Mouse (Mus musculus) midbrain, embryonic 14.5 days (tissue): ENCODE results near the gene Map7. TPM values are rescaled to one million over a fixed set of nuclear protein-coding genes. Genes with fewer than 3 reads are reported as not detected.

ENCODE experiments used
- ATAC-seq: fragments of 200-750 bp; cut with Nextera tagmentation; 2 replicates; pipeline ENCODE4 v1.8.0; 2017; ENCODE audit warnings: moderate number of reproducible peaks, moderate library complexity; ENCODE audit not compliant: low FRiP score, low TSS enrichment
- DNase-seq: peaks from one replicate; pipeline ENCODE4 v3.0.0-alpha.2; 2015
- H3K27ac ChIP-seq: fragments of 300-500 bp; sonication (generic); replicated peaks from 2 replicates; pipeline ENCODE4 v1.5.1; 2014; ENCODE audit warnings: mild to moderate bottlenecking, low read depth, low read length, moderate library complexity
- H3K27me3 ChIP-seq: fragments of 300-500 bp; sonication (generic); 2 replicates; pipeline ENCODE4 v1.6.1; 2014; ENCODE audit warnings: low read length, control low read depth, mixed read lengths; ENCODE audit not compliant: control insufficient read depth, insufficient read depth
- H3K36me3 ChIP-seq: fragments of 300-500 bp; sonication (generic); 2 replicates; pipeline ENCODE4 v1.6.1; 2014; ENCODE audit warnings: low read length, control low read depth; ENCODE audit not compliant: control insufficient read depth, insufficient read depth
- H3K4me1 ChIP-seq: fragments of 300-500 bp; sonication (generic); 2 replicates; pipeline ENCODE4 v1.6.1; 2014; ENCODE audit warnings: mild to moderate bottlenecking, antibody characterized with exemption, low read length, control low read depth; ENCODE audit not compliant: control insufficient read depth, insufficient read depth
- H3K4me2 ChIP-seq: fragments of 300-500 bp; sonication (generic); 2 replicates; pipeline ENCODE4 v1.6.1; 2014; ENCODE audit warnings: mild to moderate bottlenecking, low read length, moderate library complexity
- H3K4me3 ChIP-seq: fragments of 300-500 bp; sonication (generic); replicated peaks from 2 replicates; pipeline ENCODE4 v1.5.1; 2014; ENCODE audit warnings: low read depth, low read length
- H3K9ac ChIP-seq: fragments of 300-500 bp; sonication (generic); replicated peaks from 2 replicates; pipeline ENCODE4 v1.6.1; 2014; ENCODE audit warnings: mild to moderate bottlenecking, low read length, moderate library complexity
- H3K9me3 ChIP-seq: fragments of 300-500 bp; sonication (generic); 2 replicates; pipeline ENCODE4 v1.6.1; 2016; ENCODE audit warnings: low read length, control low read depth, mixed read lengths; ENCODE audit not compliant: control insufficient read depth
- WGBS: fragments of 180-500 bp; shearing (Covaris S2); extraction: QIAGEN DNeasy Blood & Tissue Kit; methylation state at CpG from one replicate; pipeline ENCODE4 v1.1.7; 2014; 5-methylcytosine and 5-hydroxymethylcytosine counted together
- polyA plus RNA-seq: library from polyadenylated mRNA; unstranded; fragments of >200 nt; fragmentation: Nextera tagmentation; extraction: Ambion mirVana; gene quantifications from 2 replicates; pipeline ENCODE4 v1.2.1, GENCODE M21; 2014

Map7 gene
- polyA plus RNA-seq, 1 experiment from 2014 or later = 5.3 TPM

GRCm38 (mm10) chr10:20185806-20186205 is 37.5 kb downstream of the Map7 start:
- no peaks in the 10 kb centered on the region for H3K27me3 ChIP-seq
- no peak for DNase-seq
- WGBS = 90% methylated on average over 2 of the region's 2 CpGs
- H3K9me3 ChIP-seq = no peaks in the 10 kb centered on the region
- H3K4me1 ChIP-seq = 0 out of 2 replicates have a peak, but pooled peaks cover 9% of the 10 kb centered on the region
- no peak overlapping the region for H3K4me3 ChIP-seq
- H3K9ac ChIP-seq = no peak overlapping the region
- H3K27ac ChIP-seq = no peak overlapping the region
- no peaks in the 10 kb centered on the region for H3K36me3 ChIP-seq
- no peak for ATAC-seq
- no peak overlapping the region for H3K4me2 ChIP-seq

- Histone ChIP-seq H3K9ac (no peak overlapping the region), H3K4me2 (no peak overlapping the region), H3K4me1 (0 out of 2 replicates have a peak, but pooled peaks cover 8% of the 10 kb centered on the region), H3K4me3 (no peak overlapping the region), H3K9me3 (no peaks in the 10 kb centered on the region), H3K27ac (no peak overlapping the region), H3K36me3 (no peaks in the 10 kb centered on the region), H3K27me3 (no peaks in the 10 kb centered on the region)
- DNase-seq = no peak
- ATAC-seq = no peak
- 87% methylated on average over 5 of the region's 5 CpGs for WGBS
Observed at GRCm38 (mm10) chr10:20186800-20187273, 38.6 kb downstream of the Map7 start.

GRCm38 (mm10) chr10:20190139-20190747 is 42.0 kb downstream of the Map7 start:
- DNase-seq = no peak
- Histone ChIP-seq H3K9me3 (no peaks in the 10 kb centered on the region), H3K4me1 (no peaks in the 10 kb centered on the region), H3K4me2 (no peak overlapping the region), H3K27me3 (no peaks in the 10 kb centered on the region), H3K27ac (no peak overlapping the region), H3K9ac (no peak overlapping the region), H3K36me3 (no peaks in the 10 kb centered on the region), H3K4me3 (no peak overlapping the region)
- ATAC-seq = no peak
- 93% methylated on average over 6 of the region's 6 CpGs for WGBS

DNA sequence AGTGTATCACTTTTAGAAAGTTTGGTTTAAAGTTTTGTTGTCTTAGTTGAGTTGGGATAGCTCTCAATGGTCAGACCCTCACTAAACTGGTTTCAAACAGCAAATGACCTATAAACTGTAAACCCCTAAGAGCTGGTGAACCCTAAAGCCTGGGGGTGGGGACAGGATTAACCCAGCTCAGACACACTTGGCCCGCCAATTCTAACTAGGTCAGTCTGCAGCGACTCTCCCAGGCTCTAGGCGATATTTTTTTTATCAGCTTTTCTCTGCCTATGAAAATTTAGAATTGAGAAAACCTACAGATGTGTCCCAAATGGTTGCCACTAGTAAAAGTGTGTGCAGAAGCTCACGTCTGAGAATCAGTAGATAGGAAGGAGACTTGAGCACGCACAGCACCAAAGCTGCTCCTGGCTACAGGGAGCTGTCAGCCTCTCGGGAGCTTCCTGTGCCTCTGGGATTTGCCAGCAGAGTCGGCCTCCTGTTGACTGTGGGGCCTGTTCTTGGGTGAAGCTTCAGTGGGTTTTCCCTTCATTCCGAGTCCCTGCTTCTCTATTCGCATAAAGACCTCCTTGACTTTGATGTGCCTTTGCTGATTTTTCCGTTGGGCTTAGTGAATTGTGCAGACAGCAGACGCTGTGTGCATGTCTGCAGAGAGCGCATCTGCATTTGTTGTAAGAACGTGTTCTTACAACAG is 46.7 kb downstream of the Map7 start:
- no peaks in the 10 kb centered on the region for H3K36me3 ChIP-seq
- H3K4me3 ChIP-seq = no peak overlapping the region
- no peaks in the 10 kb centered on the region for H3K4me1 ChIP-seq
- WGBS = 10% methylated on average over 13 of the region's 13 CpGs
- no peak overlapping the region for H3K27ac ChIP-seq
- no peak for DNase-seq
- H3K9ac ChIP-seq = no peak overlapping the region
- ATAC-seq = no peak
- H3K27me3 ChIP-seq = no peaks in the 10 kb centered on the region
- no peaks in the 10 kb centered on the region for H3K9me3 ChIP-seq
- H3K4me2 ChIP-seq = no peak overlapping the region

DNA sequence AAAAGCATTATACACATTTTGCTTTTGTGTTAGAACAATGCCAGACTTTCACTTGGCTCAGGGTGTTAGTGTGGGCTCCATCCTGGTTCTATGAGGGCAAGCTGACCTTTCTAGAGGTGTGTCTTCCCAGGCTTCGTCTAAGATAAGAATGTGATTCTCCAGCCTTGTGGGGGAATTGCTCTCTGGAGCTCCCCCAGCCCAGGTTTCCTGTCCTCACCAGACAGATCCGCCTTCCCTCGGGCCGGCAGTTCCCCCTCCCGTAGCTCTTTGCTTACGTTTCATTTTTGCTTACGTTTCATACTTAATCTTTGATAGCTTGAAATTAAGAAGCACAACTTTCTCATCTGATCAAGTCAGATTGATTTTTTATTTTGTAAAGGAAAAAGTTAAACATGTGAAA is 48.8 kb downstream of the Map7 start:
- H3K9ac ChIP-seq = no peak overlapping the region
- ATAC-seq = no peak
- no peak overlapping the region for H3K27ac ChIP-seq
- no peaks in the 10 kb centered on the region for H3K27me3 ChIP-seq
- H3K4me2 ChIP-seq = no peak overlapping the region
- H3K4me3 ChIP-seq = no peak overlapping the region
- H3K36me3 ChIP-seq = no peaks in the 10 kb centered on the region
- 85% methylated on average over 7 of the region's 7 CpGs for WGBS
- no peaks in the 10 kb centered on the region for H3K4me1 ChIP-seq
- DNase-seq = no peak
- no peaks in the 10 kb centered on the region for H3K9me3 ChIP-seq

DNA sequence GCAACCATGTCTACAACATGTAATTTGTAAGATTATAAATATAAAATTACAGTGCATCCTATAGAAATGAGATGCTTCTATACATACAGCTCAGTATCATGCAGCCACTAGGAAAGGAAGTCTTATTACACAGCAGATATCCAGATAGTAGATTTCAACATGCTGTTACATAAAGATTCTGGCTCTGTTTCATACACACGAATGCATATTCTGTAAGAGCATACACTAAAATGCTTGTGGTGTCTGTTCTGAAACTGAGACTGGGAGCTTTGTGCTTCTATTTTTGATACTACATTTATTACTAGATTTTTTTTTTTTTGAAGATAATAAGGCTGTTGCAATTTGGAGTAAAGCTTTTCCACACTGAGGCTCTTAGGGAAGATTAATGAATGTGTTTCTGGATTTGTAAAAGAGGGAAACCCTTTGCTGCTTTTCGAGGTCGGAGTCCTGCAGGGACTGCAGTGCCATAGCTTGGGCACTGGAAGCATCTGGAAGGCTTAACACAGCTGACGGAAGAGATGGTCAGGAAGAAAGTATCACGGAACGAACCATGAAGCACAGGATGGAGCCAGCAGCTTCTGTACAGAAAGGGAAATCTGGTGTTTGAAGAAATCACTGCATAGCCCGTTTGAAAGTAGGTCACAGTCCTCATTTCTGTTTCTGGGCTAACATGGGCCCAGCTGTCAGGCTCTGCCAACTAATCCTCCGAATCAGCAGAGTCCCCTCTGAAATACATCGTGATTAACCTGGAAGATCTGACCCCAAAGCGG is 50.9 kb downstream of the Map7 start:
- Histone ChIP-seq H3K4me1 (no peaks in the 10 kb centered on the region), H3K27ac (no peak overlapping the region), H3K4me3 (no peak overlapping the region), H3K9me3 (no peaks in the 10 kb centered on the region), H3K27me3 (no peaks in the 10 kb centered on the region), H3K36me3 (no peaks in the 10 kb centered on the region), H3K9ac (no peak overlapping the region), H3K4me2 (no peak overlapping the region)
- ATAC-seq = no peak
- 67% methylated on average over 10 of the region's 10 CpGs for WGBS
- no peak for DNase-seq

DNA sequence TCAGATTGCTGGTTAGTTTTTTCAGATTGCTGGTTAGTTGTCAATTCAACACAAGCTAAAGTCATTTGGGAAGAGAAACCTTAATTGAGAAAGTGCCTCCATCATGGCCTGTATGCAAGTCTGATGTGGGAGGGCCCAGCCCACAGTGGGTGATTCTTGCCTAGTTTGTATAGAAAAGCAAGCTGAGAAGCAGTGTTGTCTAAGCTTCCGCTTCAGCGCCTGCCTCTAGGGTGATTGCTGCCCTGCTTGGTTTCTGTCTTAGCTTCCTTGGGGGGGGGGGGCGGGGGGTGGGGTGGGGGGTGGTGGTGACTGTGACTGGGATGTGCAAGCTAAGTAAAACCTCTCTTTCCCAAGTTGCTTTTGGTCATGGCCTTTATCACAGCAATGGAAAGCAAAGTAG is 53.0 kb downstream of the Map7 start:
- H3K9ac ChIP-seq = no peak overlapping the region
- DNase-seq = no peak
- 24% methylated on average over 3 of the region's 3 CpGs for WGBS

DNA sequence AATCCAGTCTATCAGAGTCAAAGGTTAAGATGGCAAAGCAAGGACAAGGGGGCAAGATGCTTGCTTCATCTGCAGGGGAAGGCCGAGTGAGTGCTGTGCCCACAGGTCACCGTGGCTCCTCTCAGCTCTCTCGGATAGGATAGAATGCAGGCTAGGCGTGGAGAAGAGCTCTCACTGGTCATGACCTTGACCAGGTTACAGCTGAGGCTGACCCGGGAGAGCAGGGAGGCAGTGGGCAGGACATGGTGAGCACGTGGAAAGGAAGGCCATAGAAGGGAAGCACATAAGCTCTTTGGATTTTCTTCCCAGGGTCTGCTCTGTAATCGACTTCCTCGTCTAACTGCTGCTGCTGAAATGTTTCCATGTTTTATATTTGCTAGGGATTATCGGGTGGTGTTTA is 53.9 kb downstream of the Map7 start:
- 77% methylated on average over 9 of the region's 9 CpGs for WGBS
- ATAC-seq (no peak), DNase-seq (no peak)
- Histone ChIP-seq H3K36me3 (no peaks in the 10 kb centered on the region), H3K27ac (no peak overlapping the region), H3K4me2 (no peak overlapping the region), H3K9ac (no peak overlapping the region), H3K9me3 (no peaks in the 10 kb centered on the region), H3K27me3 (no peaks in the 10 kb centered on the region), H3K4me1 (no peaks in the 10 kb centered on the region), H3K4me3 (no peak overlapping the region)

More for the DNA sequence above, 53.0 kb downstream of the Map7 start:
- Histone ChIP-seq H3K9me3 (no peaks in the 10 kb centered on the region), H3K36me3 (no peaks in the 10 kb centered on the region), H3K27me3 (no peaks in the 10 kb centered on the region), H3K4me1 (no peaks in the 10 kb centered on the region), H3K27ac (no peak overlapping the region), H3K4me2 (no peak overlapping the region), H3K4me3 (no peak overlapping the region)
- no peak for ATAC-seq
